Mouse (Mus musculus): Measurements from ENCODE around the gene Ccdc110.

DNA sequence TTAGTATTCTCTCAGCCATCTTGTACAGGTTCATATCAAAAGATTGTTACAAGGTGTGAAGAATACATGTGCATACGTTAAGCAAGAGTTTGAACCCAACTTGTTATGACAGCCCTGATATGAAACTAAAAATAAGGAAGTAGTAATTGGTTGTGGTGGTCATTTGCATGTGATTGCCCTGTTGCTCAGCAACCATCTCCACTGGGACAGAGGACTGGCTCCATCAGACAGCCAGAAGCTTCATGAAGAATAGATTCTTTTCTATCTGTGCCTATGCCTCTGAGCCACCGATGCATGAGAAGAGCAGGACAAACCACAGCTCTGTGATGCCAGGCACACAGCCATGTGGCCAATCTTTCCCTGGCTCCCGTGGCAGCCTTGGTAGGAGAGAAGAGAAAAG is 34.6 kb upstream of the Ccdc110 start:
- no peak for TF ChIP-seq CTCF (IDR thresholded peaks at IDR 0.05; ENCODE audit: low read depth, low read length)
- TF ChIP-seq TAL1 (conservative IDR thresholded peaks at IDR 0.05; ENCODE audit: low read depth, low read length): no peak
